Mouse (Mus musculus) E14TG2a.4 (cell line): ENCODE measurements around the gene C8a.

Experiments used
- CTCF ChIP-seq: conservative IDR thresholded peaks from 2 replicates; pipeline ENCODE4 v1.5.1; 2014; ENCODE audit warnings: low read length
- NANOG ChIP-seq: IDR thresholded peaks from 2 replicates; pipeline ENCODE4 v1.6.1; 2014; ENCODE audit warnings: borderline replicate concordance, low read length, mixed read lengths

- no peak for TF ChIP-seq CTCF
- TF ChIP-seq NANOG, result no peak
Measured at GRCm38 (mm10) chr4:104813617-104814016, 62.6 kb downstream of the C8a start.
